Mouse (Mus musculus) hindbrain, embryonic 14.5 days (tissue): ENCODE results near the gene A630001G21Rik. TPM values are rescaled to one million over a fixed set of nuclear protein-coding genes. Genes with fewer than 3 reads are reported as not detected.

ENCODE experiments used
- ATAC-seq: fragments of 200-750 bp; cut with Nextera tagmentation; 2 replicates; pipeline ENCODE4 v1.8.0; 2017; ENCODE audit warnings: moderate number of reproducible peaks, mild to moderate bottlenecking, moderate TSS enrichment, moderate library complexity; ENCODE audit not compliant: low FRiP score
- DNase-seq: peaks from one replicate; pipeline ENCODE4 v3.0.0-alpha.2; 2015; ENCODE audit warnings: low spot score
- H3K27ac ChIP-seq: fragments of 300-500 bp; sonication (generic); 2 replicates; pipeline ENCODE4 v1.5.1; 2014; ENCODE audit warnings: mild to moderate bottlenecking, moderate library complexity
- H3K27me3 ChIP-seq: fragments of 300-500 bp; sonication (generic); 2 replicates; pipeline ENCODE4 v1.6.1; 2014; ENCODE audit warnings: mild to moderate bottlenecking, low read length, mixed read lengths; ENCODE audit not compliant: control insufficient read depth, insufficient read depth
- H3K36me3 ChIP-seq: fragments of 300-500 bp; sonication (generic); replicated peaks from 2 replicates; pipeline ENCODE4 v1.6.1; 2014; ENCODE audit not compliant: control insufficient read depth, insufficient read depth
- H3K4me1 ChIP-seq: fragments of 300-500 bp; sonication (generic); replicated peaks from 2 replicates; pipeline ENCODE4 v1.6.1; 2014; ENCODE audit warnings: antibody characterized with exemption, low read length, mixed read lengths; ENCODE audit not compliant: control insufficient read depth, insufficient read depth
- H3K4me2 ChIP-seq: fragments of 300-500 bp; sonication (generic); replicated peaks from 2 replicates; pipeline ENCODE4 v1.6.1; 2014; ENCODE audit warnings: mild to moderate bottlenecking, moderate library complexity
- H3K4me3 ChIP-seq: fragments of 300-500 bp; sonication (generic); replicated peaks from 2 replicates; pipeline ENCODE4 v1.5.1; 2014; ENCODE audit warnings: mild to moderate bottlenecking, low read length
- H3K9ac ChIP-seq: fragments of 300-500 bp; sonication (generic); 2 replicates; pipeline ENCODE4 v1.6.1; 2014
- H3K9me3 ChIP-seq: fragments of 300-500 bp; sonication (generic); 2 replicates; pipeline ENCODE4 v1.6.1; 2016; ENCODE audit warnings: low read length; ENCODE audit not compliant: control insufficient read depth
- WGBS: fragments of 180-500 bp; shearing (Covaris S2); extraction: QIAGEN DNeasy Blood & Tissue Kit; methylation state at CpG from one replicate; pipeline ENCODE4 v1.1.7; 2014; 5-methylcytosine and 5-hydroxymethylcytosine counted together
- polyA plus RNA-seq: library from polyadenylated mRNA; unstranded; fragments of >200 nt; fragmentation: Nextera tagmentation; extraction: Ambion mirVana; gene quantifications from 2 replicates; pipeline ENCODE4 v1.2.1, GENCODE M21; 2014

A630001G21Rik gene
- polyA plus RNA-seq, 1 experiment from 2014 or later, result 0.19 TPM

DNA sequence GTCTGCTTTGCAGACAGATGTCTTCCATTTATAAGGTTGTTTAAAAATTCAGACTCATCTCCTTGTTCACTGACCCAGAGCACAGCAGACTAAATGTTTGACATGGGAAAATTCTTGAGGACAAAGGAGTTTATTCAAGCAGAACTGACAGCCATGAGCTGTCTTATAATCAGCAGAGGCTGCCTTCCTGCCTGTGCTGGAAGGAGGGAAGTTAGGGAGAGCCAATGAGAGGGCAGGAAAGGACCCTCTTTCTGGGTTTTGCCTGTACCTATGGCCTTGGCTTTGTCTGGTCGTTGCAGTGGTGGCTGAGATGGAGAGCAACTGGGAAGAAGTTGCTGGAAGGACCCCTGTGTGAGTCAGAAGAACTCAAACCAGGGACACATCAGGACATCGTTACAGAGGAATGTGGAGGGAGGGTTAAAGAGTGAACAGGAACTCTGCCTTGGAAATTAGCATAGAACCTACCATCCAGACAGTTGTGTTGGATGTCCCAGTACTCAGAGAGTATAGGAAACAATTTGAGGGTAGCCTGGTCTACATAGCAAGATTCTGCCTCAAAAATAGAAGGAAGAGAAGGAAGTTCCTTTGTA is 35.4 kb downstream of the A630001G21Rik start:
- H3K27ac ChIP-seq, result no peak overlapping the region
- no peaks in the 10 kb centered on the region for H3K4me1 ChIP-seq
- no peaks in the 10 kb centered on the region for H3K36me3 ChIP-seq
- no peak overlapping the region for H3K4me2 ChIP-seq
- no peaks in the 10 kb centered on the region for H3K27me3 ChIP-seq
- no peak overlapping the region for H3K9ac ChIP-seq
- ATAC-seq (peak; percentile 78; the same call in 1 of the 2 replicates), DNase-seq (peak; percentile 45)
- H3K9me3 ChIP-seq, result no peaks in the 10 kb centered on the region
- no peak overlapping the region for H3K4me3 ChIP-seq
- WGBS, result 5% methylated on average over 2 of the region's 2 CpGs

DNA sequence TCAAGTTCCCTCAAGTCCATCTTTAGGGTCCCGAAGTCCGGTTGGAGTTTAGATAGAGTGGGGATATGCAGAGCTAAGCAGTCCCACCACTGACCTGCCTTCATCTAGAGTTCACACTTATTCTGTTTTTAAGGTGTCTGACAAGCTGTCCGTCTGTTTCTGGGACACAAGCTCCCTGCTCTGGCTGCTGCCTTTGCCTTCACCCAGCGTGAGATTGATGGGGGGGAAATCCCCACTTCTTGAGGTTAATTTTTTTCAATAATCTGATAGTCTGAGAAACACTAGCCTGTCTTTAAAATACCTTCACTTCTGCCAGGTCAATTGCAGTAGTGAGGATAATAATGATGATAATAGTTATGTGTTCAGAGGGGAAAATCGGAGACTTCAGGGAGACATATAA is 36.1 kb downstream of the A630001G21Rik start:
- no peaks in the 10 kb centered on the region for H3K27me3 ChIP-seq

DNA sequence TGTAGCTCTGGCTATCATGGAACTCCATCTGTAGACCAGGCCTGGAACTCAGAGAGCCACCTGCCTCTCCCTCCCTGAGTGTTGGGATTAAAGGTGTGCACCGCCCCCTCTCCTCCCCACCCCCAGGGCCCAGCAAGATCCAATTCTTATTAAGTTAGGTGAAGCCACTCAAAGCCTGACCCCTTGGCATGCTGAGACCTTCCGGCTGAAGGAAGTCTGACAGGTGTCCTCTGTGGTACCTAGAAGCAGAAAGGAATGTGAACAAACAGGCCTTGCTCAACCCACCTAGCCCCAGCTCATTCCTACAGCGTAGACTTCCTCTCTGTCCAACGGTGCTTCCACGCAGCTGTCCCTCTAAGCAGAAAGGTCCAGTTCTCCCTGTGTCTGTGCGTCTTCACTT is 37.5 kb downstream of the A630001G21Rik start:
- ATAC-seq (no peak), DNase-seq (no peak)
- Histone ChIP-seq H3K9ac (no peak overlapping the region), H3K4me3 (no peak overlapping the region), H3K4me1 (no peaks in the 10 kb centered on the region), H3K36me3 (no peaks in the 10 kb centered on the region), H3K27me3 (no peaks in the 10 kb centered on the region), H3K4me2 (no peak overlapping the region), H3K9me3 (no peaks in the 10 kb centered on the region), H3K27ac (no peak overlapping the region)
- 85% methylated on average over 6 of the region's 6 CpGs for WGBS

More for the DNA sequence above, 36.1 kb downstream of the A630001G21Rik start:
- Histone ChIP-seq H3K4me2 (no peak overlapping the region), H3K4me1 (no peaks in the 10 kb centered on the region), H3K27ac (no peak overlapping the region), H3K9ac (no peak overlapping the region), H3K36me3 (no peaks in the 10 kb centered on the region), H3K4me3 (no peak overlapping the region), H3K9me3 (no peaks in the 10 kb centered on the region)
- DNase-seq (no peak), ATAC-seq (no peak)
- 31% methylated on average over 5 of the region's 5 CpGs for WGBS

DNA sequence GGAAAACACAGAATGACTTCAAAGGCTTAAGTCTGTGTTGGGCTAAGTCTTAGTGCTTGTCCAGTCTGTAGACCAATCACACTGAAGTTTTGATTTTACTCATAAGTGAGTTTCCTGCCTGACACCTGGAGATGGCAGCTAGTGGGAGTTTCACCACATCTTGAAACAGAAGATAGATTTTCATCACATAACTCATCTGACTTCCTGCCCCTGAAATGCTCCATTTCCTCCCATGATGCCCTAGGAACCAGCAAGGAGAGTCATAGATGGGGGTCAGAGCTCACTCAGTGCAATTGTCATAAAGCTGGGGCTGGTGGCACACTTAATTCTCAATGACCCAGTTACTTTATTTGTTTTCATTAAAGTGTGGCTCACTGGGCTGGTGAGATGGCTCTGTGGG is 38.6 kb downstream of the A630001G21Rik start:
- ATAC-seq (no peak), DNase-seq (no peak)
- Histone ChIP-seq H3K9me3 (no peaks in the 10 kb centered on the region), H3K4me1 (no peaks in the 10 kb centered on the region), H3K9ac (no peak overlapping the region), H3K4me2 (no peak overlapping the region), H3K4me3 (no peak overlapping the region), H3K36me3 (no peaks in the 10 kb centered on the region), H3K27me3 (no peaks in the 10 kb centered on the region), H3K27ac (no peak overlapping the region)

DNA sequence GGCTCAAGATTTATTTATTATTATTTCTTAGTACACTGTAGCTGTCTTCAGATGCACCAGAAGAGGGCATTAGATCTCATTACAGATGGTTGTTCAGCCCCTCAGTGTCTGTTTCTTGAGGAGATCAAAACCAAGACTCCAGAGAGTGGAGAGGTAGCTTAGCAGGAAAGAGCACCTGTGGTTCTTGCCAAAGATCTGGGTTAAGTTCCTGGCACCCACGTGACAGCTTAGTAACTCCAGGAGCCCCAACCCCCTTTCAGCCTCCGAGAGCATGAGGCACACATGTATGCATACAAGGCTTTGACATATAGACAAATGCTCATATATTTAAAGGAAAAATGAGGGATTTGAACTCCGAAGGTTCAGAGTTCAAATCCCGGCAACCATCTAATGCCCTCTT is 39.4 kb downstream of the A630001G21Rik start:
- Histone ChIP-seq H3K27ac (no peak overlapping the region), H3K4me2 (no peak overlapping the region), H3K9ac (no peak overlapping the region), H3K36me3 (no peaks in the 10 kb centered on the region), H3K27me3 (no peaks in the 10 kb centered on the region), H3K4me1 (no peaks in the 10 kb centered on the region), H3K4me3 (no peak overlapping the region), H3K9me3 (no peaks in the 10 kb centered on the region)
- ATAC-seq (no peak), DNase-seq (no peak)
- 95% methylated on average over 4 of the region's 4 CpGs for WGBS

DNA sequence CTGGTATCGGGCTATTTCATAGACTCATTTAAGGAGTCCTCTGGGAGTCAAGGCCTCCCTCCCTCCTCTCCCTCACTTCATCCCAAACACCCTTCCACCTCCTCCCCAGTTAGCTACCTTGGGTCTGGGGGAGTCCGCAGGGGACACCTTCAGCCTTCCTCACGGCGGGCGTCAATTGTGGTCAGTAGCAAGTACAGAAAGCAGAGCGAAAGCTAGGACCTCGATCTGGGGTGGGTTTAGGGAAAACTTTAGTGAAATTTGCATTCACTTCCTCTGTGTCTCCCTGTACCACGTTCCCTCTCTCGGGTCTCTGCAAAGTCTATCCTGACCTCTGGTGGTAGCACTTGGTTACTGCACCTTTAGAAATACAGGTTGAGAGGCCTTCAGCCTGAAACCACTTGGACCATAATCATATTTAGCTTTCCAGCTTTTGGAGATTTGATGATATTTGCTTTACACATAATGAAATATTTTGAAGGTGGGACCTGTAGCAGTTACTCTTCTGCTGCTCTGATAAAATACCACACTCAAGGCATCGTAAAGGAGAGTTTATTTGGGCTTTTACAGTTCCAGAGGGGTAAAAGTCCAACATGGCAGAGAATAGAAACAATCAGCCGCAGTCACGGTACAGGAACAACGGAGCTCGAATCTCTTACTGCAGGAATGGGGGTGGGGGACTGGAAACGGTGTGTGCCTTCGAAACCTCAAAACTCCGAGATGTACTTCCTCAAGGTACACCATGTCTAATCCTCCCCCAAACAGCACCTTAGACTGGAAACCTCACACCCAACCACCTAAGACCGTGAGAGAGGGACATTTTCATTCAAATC is 41.9 kb downstream of the A630001G21Rik start:
- Histone ChIP-seq H3K9me3 (no peaks in the 10 kb centered on the region), H3K27ac (no peak overlapping the region), H3K27me3 (no peaks in the 10 kb centered on the region), H3K9ac (no peak overlapping the region), H3K4me2 (peak overlapping the region; percentile 30), H3K4me1 (no peaks in the 10 kb centered on the region), H3K4me3 (no peak overlapping the region; the same call in 1 of the 2 replicates), H3K36me3 (no peaks in the 10 kb centered on the region)
- WGBS, result 37% methylated on average over 18 of the region's 18 CpGs
- peak; percentile 84 for DNase-seq
- ATAC-seq, result peak; percentile 62

DNA sequence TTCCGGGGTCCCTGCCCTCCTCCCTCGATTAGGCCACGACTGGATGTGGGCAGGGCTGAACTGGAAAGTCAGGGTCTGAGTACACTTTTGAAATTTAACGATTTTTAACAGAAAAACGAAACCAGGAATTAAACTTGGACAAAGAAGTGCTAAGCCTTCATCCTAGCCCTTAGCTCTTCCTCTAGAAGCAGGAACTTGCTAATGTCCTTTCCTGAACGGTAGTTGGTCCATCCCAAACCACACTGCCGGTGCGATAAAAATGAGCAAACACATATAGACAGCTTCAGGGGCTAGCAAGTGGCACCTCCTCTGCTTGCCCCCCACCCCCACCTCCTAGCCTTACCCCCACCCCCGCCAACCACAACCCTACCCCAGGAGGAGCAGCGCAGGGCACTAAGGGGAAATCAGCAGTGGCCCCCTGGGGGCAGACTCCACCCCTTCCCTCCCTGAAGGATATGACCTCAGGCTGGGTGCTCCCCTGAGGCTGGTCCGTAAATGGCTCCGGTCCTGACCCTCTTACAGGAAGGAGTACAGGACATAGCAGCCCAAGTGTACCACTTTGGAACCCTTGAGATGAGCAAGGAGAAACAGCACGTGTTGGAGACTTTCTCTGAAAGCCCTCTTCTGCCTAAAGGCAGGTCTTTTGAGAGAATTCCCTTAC is 42.9 kb downstream of the A630001G21Rik start:
- Histone ChIP-seq H3K4me3 (no peak overlapping the region), H3K4me1 (no peaks in the 10 kb centered on the region), H3K36me3 (no peaks in the 10 kb centered on the region), H3K4me2 (no peak overlapping the region), H3K27ac (no peak overlapping the region), H3K27me3 (no peaks in the 10 kb centered on the region), H3K9me3 (no peaks in the 10 kb centered on the region), H3K9ac (no peak overlapping the region)
- no peak for DNase-seq
- peak; percentile 48; the same call in 1 of the 2 replicates for ATAC-seq
- 78% methylated on average over 12 of the region's 13 CpGs for WGBS

DNA sequence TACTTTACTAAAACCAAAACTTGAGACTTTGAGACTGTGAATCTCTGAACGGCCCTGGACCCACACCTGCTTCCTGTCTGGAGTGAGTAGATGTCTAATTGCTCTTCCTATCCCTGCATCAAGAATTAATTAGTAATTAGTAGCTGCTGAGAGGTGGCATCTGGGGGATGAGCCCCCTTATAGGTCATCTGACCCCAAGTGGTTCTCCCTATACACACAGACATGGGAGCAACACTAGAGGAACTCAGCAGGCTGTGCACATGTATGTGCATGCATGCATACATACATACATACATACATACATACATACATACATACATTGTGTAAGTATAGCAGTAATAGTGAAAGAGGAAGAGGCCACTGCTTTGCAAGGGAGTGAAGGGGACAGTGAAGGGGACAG is 43.9 kb downstream of the A630001G21Rik start:
- no peaks in the 10 kb centered on the region for H3K36me3 ChIP-seq
- H3K4me1 ChIP-seq, result no peaks in the 10 kb centered on the region
- no peak overlapping the region for H3K9ac ChIP-seq
- H3K9me3 ChIP-seq, result no peaks in the 10 kb centered on the region
- no peak for DNase-seq
- no peak overlapping the region for H3K4me3 ChIP-seq
- no peak overlapping the region for H3K4me2 ChIP-seq
- no peak overlapping the region for H3K27ac ChIP-seq
- WGBS, result 88% methylated on average over 1 of the region's 1 CpGs
- ATAC-seq, result no peak
- H3K27me3 ChIP-seq, result no peaks in the 10 kb centered on the region

DNA sequence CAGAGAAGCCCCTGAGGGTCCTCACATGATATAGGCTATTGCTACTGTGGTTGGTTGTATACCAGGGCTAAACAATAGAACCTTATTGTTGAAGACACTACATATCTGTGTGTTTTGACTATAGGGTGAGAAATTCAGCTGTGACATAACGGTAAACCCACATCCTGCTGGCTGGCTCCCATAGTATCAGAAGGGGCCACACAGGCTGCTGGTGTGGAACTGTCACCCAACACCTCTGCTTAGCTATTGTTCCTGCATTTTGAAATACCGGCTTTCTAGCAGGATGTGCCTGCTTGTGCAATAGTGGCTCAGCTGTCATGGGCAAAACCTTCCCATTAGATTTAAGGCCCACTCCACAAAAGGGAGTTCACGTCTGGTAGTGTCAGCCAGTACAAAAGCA is 45.9 kb downstream of the A630001G21Rik start:
- no peaks in the 10 kb centered on the region for H3K9me3 ChIP-seq
- no peak overlapping the region for H3K9ac ChIP-seq
- no peak overlapping the region for H3K27ac ChIP-seq
- no peak for DNase-seq
- no peak overlapping the region for H3K4me2 ChIP-seq
- no peaks in the 10 kb centered on the region for H3K4me1 ChIP-seq
- WGBS, result 77% methylated on average over 3 of the region's 3 CpGs
- no peaks in the 10 kb centered on the region for H3K36me3 ChIP-seq
- no peaks in the 10 kb centered on the region for H3K27me3 ChIP-seq
- no peak for ATAC-seq
- H3K4me3 ChIP-seq, result no peak overlapping the region
